Mouse (Mus musculus) G1E (cell line): Measurements from ENCODE around the gene Dctn3.
"Not testable (repeated sequence)": the region's sequence is repeated elsewhere in the genome, so short reads cannot be mapped to it uniquely, and the experiment has no call there.

ENCODE experiments used
- CTCF ChIP-seq: IDR thresholded peaks from 2 replicates; pipeline ENCODE4 v1.5.1; 2012; ENCODE audit warnings: low read depth, low read length, inconsistent platforms, mixed read lengths
- TAL1 ChIP-seq: conservative IDR thresholded peaks from 2 replicates; pipeline ENCODE4 v1.6.1; 2012; ENCODE audit warnings: low read depth, low read length, inconsistent platforms, mixed read lengths

DNA sequence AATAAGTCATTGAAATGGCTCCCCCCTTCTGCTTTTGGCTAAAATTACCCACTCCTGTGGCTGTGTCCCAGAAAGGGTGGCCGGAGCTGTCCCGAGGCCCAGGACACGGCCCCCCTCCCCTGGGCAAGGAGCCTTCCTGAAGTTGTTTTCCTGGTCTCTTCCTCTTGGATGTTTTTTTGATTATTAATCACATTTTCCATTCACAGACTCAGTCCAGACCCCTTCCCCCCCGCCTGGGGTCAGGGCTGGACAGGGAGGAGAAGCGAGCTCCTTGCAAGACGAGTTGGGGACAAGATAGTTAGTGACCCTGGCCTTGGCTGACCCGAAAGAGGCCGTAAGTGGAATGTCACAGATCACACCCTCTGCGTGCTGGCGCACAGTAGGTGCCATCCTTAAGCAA is 23.2 kb downstream of the Dctn3 start, which contains the start of gene Il11ra1:
- TF ChIP-seq CTCF, TAL1: not testable (repeated sequence)
